Mouse (Mus musculus) macrophage (primary cell): ENCODE measurements around the gene Ttpal. TPM values are rescaled to one million over a fixed set of nuclear protein-coding genes. Genes with fewer than 3 reads are reported as not detected.

Source experiments
- H3K27ac ChIP-seq: fragments of 350-480 bp; formaldehyde crosslinking; 2 replicates; pipeline ENCODE4 v1.9.0; 2021
- H3K36me3 ChIP-seq: fragments of 350-480 bp; formaldehyde crosslinking; 2 replicates; pipeline ENCODE4 v1.9.0; 2021; ENCODE audit errors: inconsistent target
- H3K4me3 ChIP-seq: fragments of 350-480 bp; formaldehyde crosslinking; 2 replicates; pipeline ENCODE4 v1.9.0; 2021; ENCODE audit errors: inconsistent target
- H3K79me2 ChIP-seq: fragments of 350-480 bp; formaldehyde crosslinking; 2 replicates; pipeline ENCODE4 v1.9.0; 2021; ENCODE audit errors: inconsistent target
- WGBS: methylation state at CpG from one replicate; pipeline ENCODE4 v1.1.7; 2026; ENCODE audit warnings: inconsistent platforms; ENCODE audit not compliant: missing documents; 5-methylcytosine and 5-hydroxymethylcytosine counted together
- polyA plus RNA-seq: library from polyadenylated mRNA; stranded (reverse); fragments of 250-400 nt; gene quantifications from 3 replicates; pipeline ENCODE4 v1.2.4, GENCODE M21; 2018; ENCODE audit warnings: inconsistent platforms
- total RNA-seq, 78 experiments: library from RNA; depleted of rRNA; stranded (reverse); fragments of 250-400 nt; gene quantifications; 1 replicate in 9 of 78; 2 replicates in 24 of 78; 3 replicates in 43 of 78; 4 replicates in 2 of 78; pipeline ENCODE4 v1.2.4; 2018; ENCODE audit warnings: inconsistent platforms in 56 of 78

Gene Ttpal
- total RNA-seq (2018; cell fraction: chromatin; rRNA removed): 100 to 1,000 TPM in 11 of 26 experiments, 10 to 100 TPM in 15; 39.4 to 228 (median 75.4) TPM
- total RNA-seq (2018; cell fraction: cytosol; rRNA removed): 10 to 100 TPM; 14.0 to 31.8 (median 18.4) TPM
- 100 to 1,000 TPM in 5 of 26 experiments, 10 to 100 TPM in 21; 24.8 to 160 (median 66.0) TPM for total RNA-seq (2018; cell fraction: nucleus; rRNA removed)
- 8.8 to 17.3 TPM (median 13.7 TPM) in 3 replicates for polyA plus RNA-seq

DNA sequence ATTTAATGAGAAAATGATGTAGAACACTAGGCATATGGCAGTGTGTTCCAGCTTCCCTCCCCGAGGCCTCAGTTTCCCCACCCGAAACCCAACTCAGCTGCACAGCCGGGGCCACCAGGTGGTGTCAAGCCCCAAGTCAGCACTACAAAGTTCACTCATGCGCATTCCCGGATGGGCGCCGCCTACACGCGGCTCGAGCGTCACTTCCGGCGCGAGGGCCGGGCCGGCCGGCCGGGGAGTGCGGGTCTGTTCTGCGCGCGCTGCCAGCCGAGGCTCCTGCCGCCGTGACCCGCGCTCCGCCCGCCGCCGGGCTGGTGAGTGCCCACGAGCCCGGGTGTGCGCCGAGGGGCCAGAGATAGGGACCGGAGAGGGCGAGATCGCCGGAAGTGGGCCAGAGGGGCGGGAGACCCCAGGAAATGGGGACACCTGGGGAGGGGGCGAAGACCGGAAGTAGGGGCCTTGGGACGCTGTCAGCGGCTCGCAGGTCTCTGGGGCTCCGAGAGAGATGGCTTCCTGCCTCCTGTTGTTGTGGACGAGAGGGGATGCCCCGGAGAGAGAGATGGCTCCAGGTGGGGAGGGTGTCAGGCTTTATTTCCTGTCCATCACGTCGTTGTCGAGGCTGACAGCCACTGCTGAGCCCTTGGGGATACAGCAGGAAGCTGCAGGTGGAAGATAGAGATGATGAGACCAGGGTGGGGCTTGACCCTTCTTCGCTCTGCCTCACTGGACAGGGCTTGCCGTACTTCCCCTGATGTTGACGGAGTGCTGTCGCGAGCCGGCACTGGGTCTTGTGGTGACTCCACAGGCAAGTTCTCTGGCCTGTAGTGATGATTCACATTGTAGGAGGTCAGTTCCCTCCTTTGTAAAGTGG, at the start of gene Ttpal:
Gene Ttpal (plus strand): TSS at position 214 of the 871 bp plus-strand sequence.
- Histone ChIP-seq H3K27ac (peak within 1 kb of the TSS; percentile 69), H3K79me2 (peaks cover 43% of the 10 kb centered on the region), H3K36me3 (0 out of 2 replicates have a peak, but pooled peaks cover 4% of the 10 kb centered on the region), H3K4me3 (peak within 1 kb of the TSS; percentile 85)
- under 1% methylated on average over 56 of the region's 57 CpGs for WGBS

- Histone ChIP-seq H3K79me2 (no peaks in the 10 kb centered on the region), H3K4me3 (no peak overlapping the region), H3K36me3 (no peaks in the 10 kb centered on the region), H3K27ac (no peak overlapping the region)
- WGBS: 26% methylated on average over 8 of the region's 8 CpGs
Measured at GRCm38 (mm10) chr2:163552518-163552929, 49.6 kb upstream of the Ttpal start.

- 81% methylated on average over 4 of the region's 4 CpGs for WGBS
Measured at GRCm38 (mm10) chr2:163554425-163554982, 47.6 kb upstream of the Ttpal start.

DNA sequence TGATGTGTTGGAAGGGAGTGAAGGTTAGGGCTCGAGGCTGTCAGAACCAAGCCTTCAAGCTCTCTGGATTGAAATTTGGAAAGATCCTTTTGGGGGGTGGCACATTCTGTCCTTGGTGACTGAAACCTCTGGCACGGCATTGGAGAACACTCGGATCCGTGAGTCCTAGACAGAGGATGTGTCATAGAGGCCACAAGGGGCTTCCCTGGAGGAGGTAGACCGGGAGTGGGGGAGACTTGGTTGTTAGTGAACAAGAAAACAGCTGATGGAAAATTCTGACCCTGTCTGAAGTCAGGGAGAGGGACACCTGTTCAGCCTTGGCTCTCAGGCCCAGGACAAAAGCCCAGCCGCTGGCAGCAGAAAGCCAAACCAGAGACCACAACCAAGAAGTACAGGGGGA, 47.1 kb upstream of the Ttpal start:
- Histone ChIP-seq H3K4me3 (no peak overlapping the region), H3K27ac (no peak overlapping the region), H3K79me2 (no peaks in the 10 kb centered on the region), H3K36me3 (no peaks in the 10 kb centered on the region)
- 87% methylated on average over 6 of the region's 6 CpGs for WGBS

More at GRCm38 (mm10) chr2:163554425-163554982, 47.6 kb upstream of the Ttpal start:
- Histone ChIP-seq H3K27ac (no peak overlapping the region), H3K36me3 (no peaks in the 10 kb centered on the region), H3K4me3 (no peak overlapping the region), H3K79me2 (no peaks in the 10 kb centered on the region)

DNA sequence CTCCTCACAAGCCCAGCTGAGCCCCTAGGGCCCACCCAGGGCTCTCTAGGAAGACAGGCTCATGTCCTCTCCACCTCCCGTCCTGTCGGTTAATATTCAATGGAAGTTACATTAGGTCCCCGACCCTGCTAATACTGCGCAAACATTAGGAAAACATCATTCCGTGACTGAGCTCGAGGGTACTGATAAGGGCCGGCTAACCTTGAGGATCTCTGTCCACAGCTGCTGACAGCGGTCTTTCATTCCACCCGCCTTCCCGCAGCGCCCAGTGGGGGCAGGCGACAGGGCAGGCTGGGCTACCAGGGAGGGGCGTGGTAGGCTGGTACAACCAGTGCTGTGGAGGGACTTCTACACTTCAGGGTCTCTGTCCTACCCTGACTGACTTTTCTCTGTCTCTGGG, 46.7 kb upstream of the Ttpal start:
- H3K4me3 ChIP-seq: no peak overlapping the region
- no peak overlapping the region for H3K27ac ChIP-seq
- WGBS: 94% methylated on average over 12 of the region's 13 CpGs
- no peaks in the 10 kb centered on the region for H3K79me2 ChIP-seq
- H3K36me3 ChIP-seq: no peaks in the 10 kb centered on the region

- Histone ChIP-seq H3K4me3 (no peak overlapping the region), H3K79me2 (no peaks in the 10 kb centered on the region), H3K27ac (no peak overlapping the region), H3K36me3 (no peaks in the 10 kb centered on the region)
- WGBS: 100% methylated on average over 1 of the region's 1 CpGs
Measured at GRCm38 (mm10) chr2:163558548-163558947, 43.6 kb upstream of the Ttpal start.

- no peak overlapping the region for H3K27ac ChIP-seq
- WGBS: 93% methylated on average over 5 of the region's 5 CpGs
Measured at GRCm38 (mm10) chr2:163559236-163559635, 42.9 kb upstream of the Ttpal start.

DNA sequence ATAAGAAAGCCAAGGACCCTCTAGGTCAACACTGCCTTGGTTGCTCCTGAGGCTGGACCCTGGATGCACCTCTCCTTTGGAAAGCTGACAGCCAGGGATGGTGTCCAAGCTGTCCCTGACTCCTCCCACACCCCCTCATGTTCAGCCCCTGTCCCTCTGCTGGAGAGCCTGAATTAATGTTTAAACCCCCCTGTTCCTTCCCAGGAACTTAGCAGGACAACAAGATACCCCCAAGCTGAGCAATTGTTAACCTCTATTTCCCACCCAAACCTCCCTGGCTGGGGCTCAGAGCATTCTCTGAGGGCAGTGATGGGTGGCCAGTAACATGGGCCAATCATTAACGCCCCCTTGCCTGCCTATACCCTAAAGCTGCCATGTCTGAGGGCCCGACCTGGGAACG, 41.9 kb upstream of the Ttpal start:
- Histone ChIP-seq H3K4me3 (no peak overlapping the region), H3K27ac (no peak overlapping the region), H3K36me3 (no peaks in the 10 kb centered on the region), H3K79me2 (no peaks in the 10 kb centered on the region)
- WGBS: 85% methylated on average over 3 of the region's 3 CpGs

More at GRCm38 (mm10) chr2:163559236-163559635, 42.9 kb upstream of the Ttpal start:
- no peaks in the 10 kb centered on the region for H3K36me3 ChIP-seq
- H3K79me2 ChIP-seq: no peaks in the 10 kb centered on the region
- no peak overlapping the region for H3K4me3 ChIP-seq

GRCm38 (mm10) chr2:163561258-163561948, 40.7 kb upstream of the Ttpal start:
- no peaks in the 10 kb centered on the region for H3K79me2 ChIP-seq
- 93% methylated on average over 13 of the region's 13 CpGs for WGBS
- no peaks in the 10 kb centered on the region for H3K36me3 ChIP-seq
- no peak overlapping the region for H3K27ac ChIP-seq
- no peak overlapping the region for H3K4me3 ChIP-seq

DNA sequence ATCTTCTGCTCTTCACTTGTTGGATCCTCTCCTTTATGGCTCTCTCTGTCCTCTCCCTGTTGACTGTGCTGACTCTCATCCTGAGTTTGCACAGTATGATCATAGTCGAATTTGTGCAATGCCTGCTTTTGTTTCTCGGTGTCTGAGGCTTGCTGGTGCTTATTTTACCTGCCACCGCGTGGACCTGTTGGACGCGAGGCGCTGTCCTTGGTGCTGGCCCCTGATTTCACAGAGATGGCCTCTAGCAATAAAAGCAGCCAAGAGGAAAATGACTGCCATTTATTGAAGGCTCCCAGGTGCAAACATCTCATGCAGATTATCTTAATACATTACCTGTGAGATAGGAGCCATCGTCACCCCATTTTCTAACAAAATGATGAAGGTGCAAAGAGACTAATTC, 37.5 kb upstream of the Ttpal start:
- Histone ChIP-seq H3K4me3 (no peak overlapping the region), H3K36me3 (no peaks in the 10 kb centered on the region), H3K27ac (no peak overlapping the region), H3K79me2 (no peaks in the 10 kb centered on the region)
- 40% methylated on average over 8 of the region's 8 CpGs for WGBS

GRCm38 (mm10) chr2:163574321-163574720, 27.8 kb upstream of the Ttpal start:
- H3K36me3 ChIP-seq: no peaks in the 10 kb centered on the region
- no peaks in the 10 kb centered on the region for H3K79me2 ChIP-seq
- WGBS: 90% methylated on average over 2 of the region's 3 CpGs
- H3K27ac ChIP-seq: no peak overlapping the region
- no peak overlapping the region for H3K4me3 ChIP-seq

- WGBS: 28% methylated on average over 11 of the region's 11 CpGs
- Histone ChIP-seq H3K36me3 (no peaks in the 10 kb centered on the region), H3K27ac (no peak overlapping the region), H3K4me3 (peak overlapping the region; percentile 5; the same call in 1 of the 2 replicates), H3K79me2 (no peaks in the 10 kb centered on the region)
Measured at GRCm38 (mm10) chr2:163575248-163575647, 26.9 kb upstream of the Ttpal start.

- no peak overlapping the region for H3K4me3 ChIP-seq
- H3K36me3 ChIP-seq: no peaks in the 10 kb centered on the region
- no peak overlapping the region for H3K27ac ChIP-seq
- no peaks in the 10 kb centered on the region for H3K79me2 ChIP-seq
- 94% methylated on average over 2 of the region's 2 CpGs for WGBS
Measured at GRCm38 (mm10) chr2:163577986-163578385, 24.1 kb upstream of the Ttpal start.
